Mouse (Mus musculus) liver, adult 2 months (tissue): ENCODE measurements around the gene Ky. TPM values are rescaled to one million over a fixed set of nuclear protein-coding genes. Genes with fewer than 3 reads are reported as not detected.

Experiments used
- DNase-seq: peaks from one replicate; pipeline ENCODE4 v3.0.0-alpha.2; 2011; ENCODE audit warnings: low read depth, low spot score; ENCODE audit errors: extremely low read depth
- H3K27ac ChIP-seq: fragments of 200-500 bp; replicated peaks from 2 replicates; pipeline ENCODE4 v1.5.1; 2012; ENCODE audit warnings: low read depth, mild to moderate bottlenecking, control low read depth, inconsistent platforms, low read length; ENCODE audit not compliant: insufficient read depth
- H3K27me3 ChIP-seq: fragments of 200-500 bp; 2 replicates; pipeline ENCODE4 v1.6.1; 2012; ENCODE audit warnings: mild to moderate bottlenecking, moderate library complexity, low read length, inconsistent platforms; ENCODE audit not compliant: control insufficient read depth, insufficient read depth
- H3K36me3 ChIP-seq: fragments of 200-500 bp; 2 replicates; pipeline ENCODE4 v1.6.1; 2012; ENCODE audit warnings: low read length, inconsistent platforms; ENCODE audit not compliant: control insufficient read depth, insufficient read depth
- H3K4me1 ChIP-seq: fragments of 200-500 bp; 2 replicates; pipeline ENCODE4 v1.6.1; 2011; ENCODE audit warnings: low read length; ENCODE audit not compliant: control insufficient read depth, insufficient read depth
- H3K4me3 ChIP-seq: fragments of 200-500 bp; 2 replicates; pipeline ENCODE4 v1.5.1; 2011; ENCODE audit warnings: low read depth, mild to moderate bottlenecking, control low read depth, low read length, moderate library complexity; ENCODE audit not compliant: insufficient read depth
- H3K79me2 ChIP-seq: fragments of 200-500 bp; 2 replicates; pipeline ENCODE4 v1.6.1; 2012; ENCODE audit warnings: inconsistent platforms, mild to moderate bottlenecking, low read length, moderate library complexity; ENCODE audit not compliant: control insufficient read depth, insufficient read depth
- H3K9ac ChIP-seq: fragments of 200-500 bp; 2 replicates; pipeline ENCODE4 v1.6.1; 2012; ENCODE audit warnings: low read depth, mild to moderate bottlenecking, control low read depth, inconsistent platforms, low read length
- CTCF ChIP-seq: fragments of 200-500 bp; IDR thresholded peaks from 2 replicates; pipeline ENCODE4 v1.5.1; 2011; ENCODE audit warnings: low read depth, low read length, control low read depth
- POLR2A ChIP-seq: fragments of 200-500 bp; IDR thresholded peaks from 2 replicates; pipeline ENCODE4 v1.6.1; 2011; ENCODE audit warnings: low read length, control low read depth; ENCODE audit not compliant: insufficient read depth; ENCODE audit errors: extremely low read depth
- WGBS: fragments of 180-500 bp; shearing (Covaris S2); methylation state at CpG from one replicate; pipeline ENCODE4 v1.1.7; 2018; 5-methylcytosine and 5-hydroxymethylcytosine counted together
- polyA plus RNA-seq: library from polyadenylated mRNA; depleted of rRNA; stranded (reverse); fragments of >200 nt; gene quantifications from 2 replicates; pipeline ENCODE4 v1.2.3, GENCODE M21; 2012
- total RNA-seq: library from RNA; depleted of rRNA; stranded (reverse); fragments of >200 nt; gene quantifications from 2 replicates; pipeline ENCODE4 v1.2.3, GENCODE M21; 2014

Gene Ky
- total and polyA plus RNA-seq, 2 experiments = under 0.01 TPM; not detected in 1

DNA sequence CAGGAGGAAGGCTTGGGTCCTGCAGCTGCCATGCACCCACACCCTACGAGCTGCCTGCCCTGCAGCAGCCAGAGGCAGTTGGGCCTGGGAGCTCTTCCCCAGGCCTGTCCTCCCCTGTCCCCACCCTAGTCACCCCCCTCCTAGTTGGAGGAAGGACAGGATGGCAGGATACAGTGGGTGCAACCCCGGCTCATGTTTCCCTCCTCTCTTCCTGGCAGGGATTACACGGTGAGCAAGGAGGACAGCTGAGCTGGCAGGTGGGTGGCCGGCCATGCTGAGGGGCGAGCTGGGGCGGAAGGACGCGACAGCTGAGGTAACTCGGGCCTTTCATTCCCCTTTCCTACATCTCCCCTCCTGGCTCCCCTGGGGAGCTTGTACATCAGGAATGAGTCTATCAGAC lies 11.1 kb upstream of the Ky start:
- no peaks in the 10 kb centered on the region for H3K79me2 ChIP-seq
- H3K27ac ChIP-seq = no peak overlapping the region
- H3K4me3 ChIP-seq = no peak overlapping the region
- peaks cover 3% of the 10 kb centered on the region; the same call in 1 of the 2 replicates for H3K4me1 ChIP-seq
- no peaks in the 10 kb centered on the region for H3K36me3 ChIP-seq
- H3K27me3 ChIP-seq = no peaks in the 10 kb centered on the region
- TF ChIP-seq CTCF = no peak
- TF ChIP-seq POLR2A = no peak
- H3K9ac ChIP-seq = no peak overlapping the region
- WGBS = 90% methylated on average over 9 of the region's 9 CpGs
- no peak for DNase-seq

DNA sequence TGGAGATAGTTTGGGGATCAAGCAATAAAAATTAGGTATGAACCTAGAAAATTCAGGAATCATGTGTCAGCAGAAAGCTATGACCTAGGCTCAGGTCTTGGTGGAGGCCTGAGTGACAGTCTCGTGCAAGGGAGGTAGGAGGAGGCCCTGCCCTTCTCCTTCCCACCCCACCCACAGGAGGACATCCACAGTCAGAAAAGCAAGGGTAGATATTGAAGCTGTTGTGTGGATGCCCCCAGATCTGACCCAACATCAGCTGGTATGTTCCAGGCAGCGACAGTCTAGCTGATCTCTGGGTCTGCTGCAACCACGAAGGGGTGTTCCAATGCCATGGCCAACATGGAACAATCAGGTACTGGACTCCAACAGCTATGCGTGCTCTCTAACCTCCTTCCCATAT lies 10.3 kb upstream of the Ky start:
- TF ChIP-seq POLR2A (no peak), CTCF (no peak)
- WGBS = 91% methylated on average over 4 of the region's 4 CpGs
- no peaks in the 10 kb centered on the region for H3K27me3 ChIP-seq

DNA sequence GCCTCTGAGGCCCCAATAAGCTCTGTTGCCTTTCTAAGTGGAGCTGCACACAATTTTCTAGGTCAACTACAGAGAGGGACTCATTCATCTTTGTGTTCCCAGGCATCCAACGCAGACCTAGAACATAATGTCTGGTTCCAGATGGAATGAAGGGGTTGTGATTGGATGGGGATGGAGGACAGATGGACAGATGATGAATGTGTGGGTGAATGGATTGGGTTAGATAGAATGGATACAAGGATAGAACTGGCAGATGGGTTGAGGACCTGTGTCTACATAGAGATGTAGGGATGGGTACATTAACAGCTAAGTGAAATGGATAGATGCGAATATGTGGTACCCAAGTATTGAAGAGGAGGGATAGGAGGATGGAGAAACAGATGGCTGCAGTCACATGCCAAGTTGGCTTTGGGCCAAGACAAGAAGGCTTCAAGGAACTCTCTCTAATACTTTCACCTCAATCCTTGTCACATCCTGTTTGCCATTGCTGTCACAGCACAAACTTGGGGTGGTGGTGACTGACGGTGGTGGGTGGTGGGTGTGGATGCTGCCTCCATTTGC lies 9.0 kb upstream of the Ky start:
- DNase-seq = no peak
- Histone ChIP-seq H3K79me2 (no peaks in the 10 kb centered on the region), H3K4me3 (no peak overlapping the region), H3K36me3 (no peaks in the 10 kb centered on the region), H3K9ac (no peak overlapping the region), H3K27me3 (no peaks in the 10 kb centered on the region), H3K4me1 (peaks cover 3% of the 10 kb centered on the region; the same call in 1 of the 2 replicates), H3K27ac (no peak overlapping the region)
- WGBS = 84% methylated on average over 3 of the region's 3 CpGs
- TF ChIP-seq CTCF = no peak
- no peak for TF ChIP-seq POLR2A

More for the DNA sequence above, 10.3 kb upstream of the Ky start:
- Histone ChIP-seq H3K27ac (no peak overlapping the region), H3K79me2 (no peaks in the 10 kb centered on the region), H3K9ac (no peak overlapping the region), H3K36me3 (no peaks in the 10 kb centered on the region), H3K4me3 (no peak overlapping the region), H3K4me1 (peaks cover 3% of the 10 kb centered on the region; the same call in 1 of the 2 replicates)
- DNase-seq = no peak

DNA sequence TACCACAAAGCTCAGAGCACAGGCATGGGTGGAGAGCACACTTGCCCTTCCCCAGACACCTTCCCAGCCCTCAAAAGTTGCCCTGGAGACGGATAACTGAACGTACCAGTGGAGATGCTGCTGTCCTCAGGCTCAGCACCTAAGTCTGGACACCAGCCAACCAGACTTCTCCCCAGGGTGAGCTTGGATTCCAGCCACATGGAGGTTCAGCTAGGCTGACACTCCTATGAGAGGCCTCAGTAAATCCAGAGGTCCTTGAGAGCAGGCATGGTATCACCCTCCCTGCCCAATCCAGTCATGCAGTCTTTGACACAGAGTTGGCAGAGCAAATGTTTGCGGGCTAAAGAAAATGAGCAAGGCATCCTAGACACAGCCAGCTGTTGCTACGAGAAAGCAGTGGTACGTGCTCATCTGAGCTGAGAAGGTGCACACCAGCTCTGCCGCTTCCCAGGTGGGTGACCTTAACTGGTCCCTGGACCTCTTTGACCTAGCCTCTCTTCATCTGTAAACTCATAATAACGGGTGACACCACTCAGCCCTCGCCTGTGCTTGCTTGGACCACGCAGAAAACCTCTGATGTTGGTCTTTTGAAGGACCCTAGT lies 8.4 kb upstream of the Ky start:
- no peaks in the 10 kb centered on the region for H3K36me3 ChIP-seq
- DNase-seq = no peak

DNA sequence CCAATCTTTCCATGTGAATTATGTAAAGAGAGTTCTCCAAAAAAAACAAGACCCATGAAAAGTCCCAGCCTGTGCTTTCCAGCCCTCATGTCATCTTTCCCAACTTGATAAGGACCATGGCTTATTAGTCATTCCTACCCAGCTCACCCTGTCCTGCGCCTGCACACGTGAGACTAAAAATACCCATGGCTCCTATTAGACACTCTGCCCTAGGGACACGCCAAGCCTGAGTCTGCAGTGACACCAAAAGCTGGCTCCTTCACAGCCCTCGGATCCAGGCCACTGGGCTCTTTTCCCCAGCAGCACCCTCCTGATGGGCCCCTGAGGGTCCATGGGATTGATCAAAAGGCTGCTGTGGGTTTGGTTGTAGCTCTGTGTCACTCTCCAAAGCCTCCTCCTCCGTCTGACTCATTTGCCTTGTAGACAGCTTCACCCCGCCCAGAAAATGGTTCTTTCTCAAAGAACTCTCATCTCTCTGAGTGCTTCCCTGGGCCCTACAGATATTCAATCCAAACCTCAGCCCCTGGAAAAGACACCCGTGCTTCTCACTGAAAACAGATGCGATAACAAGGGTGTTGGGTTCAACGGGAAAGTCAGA lies 7.6 kb upstream of the Ky start:
- H3K4me3 ChIP-seq = no peak overlapping the region
- H3K27me3 ChIP-seq = no peaks in the 10 kb centered on the region
- peaks cover 3% of the 10 kb centered on the region; the same call in 1 of the 2 replicates for H3K4me1 ChIP-seq
- WGBS = 87% methylated on average over 9 of the region's 9 CpGs
- H3K27ac ChIP-seq = no peak overlapping the region
- DNase-seq = no peak
- no peaks in the 10 kb centered on the region for H3K79me2 ChIP-seq
- no peaks in the 10 kb centered on the region for H3K36me3 ChIP-seq
- H3K9ac ChIP-seq = no peak overlapping the region
- no peak for TF ChIP-seq POLR2A
- no peak for TF ChIP-seq CTCF

More for the DNA sequence above, 8.4 kb upstream of the Ky start:
- Histone ChIP-seq H3K4me3 (no peak overlapping the region), H3K79me2 (no peaks in the 10 kb centered on the region), H3K27ac (no peak overlapping the region), H3K27me3 (no peaks in the 10 kb centered on the region), H3K4me1 (peaks cover 3% of the 10 kb centered on the region; the same call in 1 of the 2 replicates), H3K9ac (no peak overlapping the region)
- no peak for TF ChIP-seq POLR2A
- TF ChIP-seq CTCF = no peak
- WGBS = 88% methylated on average over 9 of the region's 9 CpGs

DNA sequence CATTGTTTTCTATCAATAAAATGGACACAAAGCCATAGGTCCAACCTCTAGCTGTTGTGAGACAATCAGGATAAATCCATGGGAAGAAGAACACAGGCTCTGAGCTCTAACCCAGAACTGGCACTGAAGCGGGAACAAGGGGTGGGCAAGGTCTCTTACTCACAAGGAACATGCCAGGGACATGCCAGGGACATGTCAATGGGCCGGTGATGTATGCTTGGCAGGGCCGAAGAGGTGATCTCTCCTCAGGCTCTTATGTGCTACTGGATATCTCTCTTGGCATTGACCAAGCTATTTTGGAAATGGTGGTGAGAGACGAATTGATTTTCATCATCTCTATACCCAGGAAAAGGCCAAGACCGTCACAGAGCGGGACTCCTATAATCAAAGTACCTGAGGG lies 6.8 kb upstream of the Ky start:
- Histone ChIP-seq H3K79me2 (no peaks in the 10 kb centered on the region), H3K36me3 (no peaks in the 10 kb centered on the region), H3K4me1 (peaks cover 3% of the 10 kb centered on the region; the same call in 1 of the 2 replicates), H3K4me3 (no peak overlapping the region), H3K27ac (no peak overlapping the region), H3K27me3 (no peaks in the 10 kb centered on the region), H3K9ac (no peak overlapping the region)
- no peak for DNase-seq
- TF ChIP-seq POLR2A (no peak), CTCF (no peak)
- 90% methylated on average over 6 of the region's 6 CpGs for WGBS
